Mouse (Mus musculus) spleen, adult 10 weeks (tissue): ENCODE measurements around the gene Slitrk1. TPM values are rescaled to one million over a fixed set of nuclear protein-coding genes. Genes with fewer than 3 reads are reported as not detected.

Experiments used
- polyA plus RNA-seq: library from polyadenylated mRNA; stranded (reverse); fragments of 350-450 nt; fragmentation: Illumina TruSeq; extraction: RNeasy Lipid Tissue Mini Kit (QIAGEN cat#74804); gene quantifications from one replicate; pipeline ENCODE4 v1.2.3, GENCODE M21; 2015; ENCODE audit warnings: low replicate concordance; ENCODE audit not compliant: insufficient read depth

Gene Slitrk1
- not detected for polyA plus RNA-seq

DNA sequence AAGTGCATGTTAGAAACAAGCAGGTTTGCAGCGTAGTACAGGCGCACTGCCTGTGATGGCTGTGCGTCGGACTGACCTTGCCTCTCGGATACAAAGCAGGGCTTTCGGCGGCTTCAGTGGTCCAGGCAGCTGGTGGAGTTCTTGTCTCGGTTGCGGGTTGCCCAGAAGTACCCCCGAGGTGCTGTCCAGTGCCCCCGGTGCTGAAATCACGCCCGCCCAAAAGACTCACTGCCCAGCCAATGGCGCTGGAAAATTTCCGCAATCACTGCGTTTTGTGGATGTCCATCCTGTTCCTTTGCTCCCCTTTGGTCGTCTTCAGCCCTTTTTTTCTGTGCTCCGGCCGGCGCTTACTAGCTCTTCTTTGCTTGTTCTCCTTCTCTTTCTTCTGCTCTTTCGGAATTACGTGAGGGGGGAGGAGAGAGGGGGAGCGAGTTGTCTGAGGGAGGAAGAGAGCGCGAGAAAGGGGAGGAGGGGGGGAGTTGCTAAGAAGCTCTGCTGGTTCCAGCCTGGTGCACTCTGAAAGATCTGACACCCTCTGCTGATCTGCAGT lies at the start of gene Slitrk1:
Gene Slitrk1 (minus strand): TSS at position 445 of the 550 bp plus-strand sequence.

